Mouse (Mus musculus) midbrain, embryonic 13.5 days (tissue): Measurements from ENCODE around the gene Hyal2. TPM values are rescaled to one million over a fixed set of nuclear protein-coding genes. Genes with fewer than 3 reads are reported as not detected.

ENCODE experiments used
- ATAC-seq: fragments of 200-750 bp; cut with Nextera tagmentation; 2 replicates; pipeline ENCODE4 v1.8.0; 2017; ENCODE audit warnings: mild to moderate bottlenecking, moderate TSS enrichment, moderate library complexity
- H3K27ac ChIP-seq: fragments of 300-500 bp; sonication (generic); 2 replicates; pipeline ENCODE4 v1.5.1; 2015; ENCODE audit warnings: inconsistent platforms, mild to moderate bottlenecking, moderate library complexity
- H3K27me3 ChIP-seq: fragments of 300-500 bp; sonication (generic); 2 replicates; pipeline ENCODE4 v1.6.1; 2015; ENCODE audit warnings: mild to moderate bottlenecking, inconsistent platforms
- H3K36me3 ChIP-seq: fragments of 300-500 bp; sonication (generic); 2 replicates; pipeline ENCODE4 v1.6.1; 2015; ENCODE audit warnings: mild to moderate bottlenecking, inconsistent platforms
- H3K4me1 ChIP-seq: fragments of 300-500 bp; sonication (generic); replicated peaks from 2 replicates; pipeline ENCODE4 v1.6.1; 2015; ENCODE audit warnings: inconsistent platforms
- H3K4me2 ChIP-seq: fragments of 300-500 bp; sonication (generic); replicated peaks from 2 replicates; pipeline ENCODE4 v1.6.1; 2015; ENCODE audit warnings: moderate library complexity, mild to moderate bottlenecking, inconsistent platforms
- H3K4me3 ChIP-seq: fragments of 300-500 bp; sonication (generic); replicated peaks from 2 replicates; pipeline ENCODE4 v1.5.1; 2015; ENCODE audit warnings: mild to moderate bottlenecking, inconsistent platforms
- H3K9ac ChIP-seq: fragments of 300-500 bp; sonication (generic); replicated peaks from 2 replicates; pipeline ENCODE4 v1.6.1; 2015; ENCODE audit warnings: mild to moderate bottlenecking, inconsistent platforms
- H3K9me3 ChIP-seq: fragments of 300-500 bp; sonication (generic); 2 replicates; pipeline ENCODE4 v1.6.1; 2016; ENCODE audit warnings: mild to moderate bottlenecking, inconsistent platforms
- WGBS: fragments of 180-500 bp; shearing (Covaris S2); methylation state at CpG from one replicate; pipeline ENCODE4 v1.1.7; 2015; 5-methylcytosine and 5-hydroxymethylcytosine counted together
- polyA plus RNA-seq: library from polyadenylated mRNA; unstranded; fragments of >200 nt; fragmentation: Nextera tagmentation; extraction: Ambion mirVana; gene quantifications from 2 replicates; pipeline ENCODE4 v1.2.1, GENCODE M21; 2015

Hyal2 gene
- polyA plus RNA-seq, 1 experiment from 2014 or later = 106 TPM

- ATAC-seq = no peak
- Histone ChIP-seq H3K9ac (no peak overlapping the region), H3K9me3 (no peaks in the 10 kb centered on the region), H3K27ac (no peak overlapping the region), H3K27me3 (no peaks in the 10 kb centered on the region), H3K4me3 (no peak overlapping the region), H3K4me2 (no peak overlapping the region), H3K36me3 (peaks cover 35% of the 10 kb centered on the region), H3K4me1 (peaks cover 24% of the 10 kb centered on the region)
- WGBS = 92% methylated on average over 5 of the region's 5 CpGs
Observed at GRCm38 (mm10) chr9:107586504-107586903, 18.8 kb downstream of the Hyal2 start.

DNA sequence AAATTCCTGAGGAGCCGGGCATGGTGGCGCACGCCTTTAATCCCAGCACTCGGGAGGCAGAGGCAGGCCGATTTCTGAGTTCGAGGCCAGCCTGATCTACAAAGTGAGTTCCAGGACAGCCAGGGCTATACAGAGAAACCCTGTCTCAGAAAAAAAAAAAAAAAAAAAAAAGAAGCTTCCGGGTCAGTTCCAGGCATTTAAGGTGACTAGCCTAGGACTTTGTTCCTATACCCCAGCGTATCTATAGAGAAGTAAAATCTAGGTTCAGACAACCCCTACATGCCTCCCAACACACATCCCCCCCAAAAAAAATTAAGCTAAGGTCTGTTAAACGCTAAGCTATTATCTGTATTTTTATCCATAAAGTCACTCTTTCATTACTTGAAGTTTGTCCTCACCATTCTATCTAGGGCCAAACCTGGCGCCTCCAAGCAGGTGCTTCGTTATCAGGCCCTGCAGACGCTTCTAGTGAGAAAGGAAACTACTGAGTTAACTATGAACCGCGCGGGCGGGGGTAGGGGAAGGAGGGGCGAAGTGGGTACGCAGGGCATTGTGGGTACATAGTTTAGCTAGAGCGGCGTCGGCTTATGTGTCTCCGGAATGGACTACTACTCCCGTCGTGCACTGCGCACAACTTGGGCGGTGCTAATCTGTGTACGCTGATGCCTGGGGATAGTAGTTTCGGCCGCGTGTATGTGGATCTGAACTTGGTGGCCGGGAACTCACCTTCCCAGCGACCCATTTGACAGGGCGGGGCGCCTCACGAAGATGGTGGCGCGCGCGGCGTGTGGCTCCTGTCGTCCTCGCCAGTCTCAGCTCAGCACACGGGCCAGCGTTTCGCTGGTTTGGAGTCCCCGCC, 19.5 kb downstream of the Hyal2 start, which contains the start of gene Ifrd2:
Gene Ifrd2, plus strand, starts transcription at position 669 of the 859 bp plus-strand sequence.
- Histone ChIP-seq H3K9ac (peak within 1 kb of the TSS; percentile 65), H3K4me3 (peak within 1 kb of the TSS; percentile 78), H3K27me3 (no peaks in the 10 kb centered on the region), H3K27ac (peak within 1 kb of the TSS; percentile 30; the same call in 1 of the 2 replicates), H3K9me3 (no peaks in the 10 kb centered on the region), H3K4me1 (peaks cover 17% of the 10 kb centered on the region), H3K4me2 (peak within 1 kb of the TSS; percentile 82), H3K36me3 (peaks cover 40% of the 10 kb centered on the region)
- WGBS = 14% methylated on average over 46 of the region's 46 CpGs
- ATAC-seq = peak; percentile 99

DNA sequence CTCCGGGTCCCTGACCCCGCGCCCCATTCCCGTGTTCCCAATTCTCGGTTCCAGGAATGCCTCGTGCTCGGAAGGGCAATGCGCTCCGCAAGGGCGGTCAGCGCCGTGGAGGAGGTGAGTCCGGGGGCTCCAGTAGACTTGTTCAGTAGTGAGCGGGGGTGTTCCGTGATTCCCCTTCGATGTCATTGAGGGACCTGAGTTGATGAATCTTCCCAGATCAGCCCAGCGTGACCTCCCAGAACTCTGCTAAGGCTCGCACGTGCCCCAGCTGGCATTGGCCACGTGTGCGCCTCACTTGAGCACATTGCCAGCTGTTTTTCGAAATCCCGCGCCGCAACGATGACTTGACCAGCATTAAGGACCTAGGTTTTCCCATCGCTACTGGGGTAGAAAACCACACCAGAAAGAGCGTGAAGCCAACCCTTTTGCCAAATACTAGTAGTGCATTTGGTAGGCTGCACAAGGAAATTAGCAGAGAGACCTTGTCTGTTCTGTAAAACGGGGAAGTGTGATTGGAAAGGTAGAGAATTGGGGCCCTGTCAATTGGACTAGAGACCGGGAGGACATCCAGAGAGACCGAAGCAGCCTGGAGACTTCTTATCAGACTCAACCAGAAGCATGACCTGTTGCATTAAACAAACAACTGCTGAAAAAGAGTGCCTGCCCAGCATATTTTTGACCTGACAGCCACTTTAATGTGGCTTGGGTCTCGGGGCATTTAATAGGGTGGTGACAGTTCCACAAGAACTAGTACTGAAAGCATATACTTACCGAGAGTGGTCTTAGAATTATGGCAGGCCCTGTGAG, 20.3 kb downstream of the Hyal2 start:
- Histone ChIP-seq H3K9ac (peak overlapping the region; percentile 65), H3K4me2 (peak overlapping the region; percentile 82), H3K36me3 (peaks cover 42% of the 10 kb centered on the region), H3K27ac (peak overlapping the region; percentile 30; the same call in 1 of the 2 replicates), H3K4me3 (peak overlapping the region; percentile 78), H3K9me3 (no peaks in the 10 kb centered on the region), H3K4me1 (peaks cover 16% of the 10 kb centered on the region), H3K27me3 (no peaks in the 10 kb centered on the region)
- ATAC-seq = no peak
- 7% methylated on average over 33 of the region's 33 CpGs for WGBS

- WGBS = 92% methylated on average over 25 of the region's 25 CpGs
- no peak for ATAC-seq
Observed at GRCm38 (mm10) chr9:107590058-107590772, 22.5 kb downstream of the Hyal2 start.

GRCm38 (mm10) chr9:107590773-107591060, 23.0 kb downstream of the Hyal2 start:
- no peak overlapping the region for H3K4me2 ChIP-seq
- peaks cover 18% of the 10 kb centered on the region for H3K4me1 ChIP-seq
- no peaks in the 10 kb centered on the region for H3K27me3 ChIP-seq
- no peak overlapping the region for H3K4me3 ChIP-seq
- peaks cover 43% of the 10 kb centered on the region for H3K36me3 ChIP-seq
- H3K9ac ChIP-seq = no peak overlapping the region
- ATAC-seq = no peak
- H3K9me3 ChIP-seq = no peaks in the 10 kb centered on the region
- H3K27ac ChIP-seq = no peak overlapping the region
- WGBS = 96% methylated on average over 6 of the region's 6 CpGs

More at GRCm38 (mm10) chr9:107590058-107590772, 22.5 kb downstream of the Hyal2 start:
- H3K4me2 ChIP-seq = no peak overlapping the region
- no peaks in the 10 kb centered on the region for H3K9me3 ChIP-seq
- H3K4me1 ChIP-seq = peaks cover 18% of the 10 kb centered on the region
- H3K27me3 ChIP-seq = no peaks in the 10 kb centered on the region
- H3K9ac ChIP-seq = no peak overlapping the region
- H3K4me3 ChIP-seq = no peak overlapping the region
- H3K27ac ChIP-seq = no peak overlapping the region
- peaks cover 43% of the 10 kb centered on the region for H3K36me3 ChIP-seq

- ATAC-seq = no peak
- no peaks in the 10 kb centered on the region for H3K27me3 ChIP-seq
- H3K36me3 ChIP-seq = peaks cover 43% of the 10 kb centered on the region
- H3K9ac ChIP-seq = no peak overlapping the region
- no peak overlapping the region for H3K4me2 ChIP-seq
- no peak overlapping the region for H3K27ac ChIP-seq
- H3K4me1 ChIP-seq = peaks cover 10% of the 10 kb centered on the region
- 85% methylated on average over 11 of the region's 11 CpGs for WGBS
- no peaks in the 10 kb centered on the region for H3K9me3 ChIP-seq
- H3K4me3 ChIP-seq = no peak overlapping the region
Observed at GRCm38 (mm10) chr9:107593101-107593976, 25.6 kb downstream of the Hyal2 start.

GRCm38 (mm10) chr9:107594281-107595062, 26.7 kb downstream of the Hyal2 start:
- Histone ChIP-seq H3K4me2 (no peak overlapping the region), H3K9me3 (no peaks in the 10 kb centered on the region), H3K9ac (no peak overlapping the region), H3K4me1 (0 out of 2 replicates have a peak, but pooled peaks cover 3% of the 10 kb centered on the region), H3K27me3 (no peaks in the 10 kb centered on the region), H3K27ac (no peak overlapping the region), H3K36me3 (peaks cover 43% of the 10 kb centered on the region), H3K4me3 (no peak overlapping the region)
- no peak for ATAC-seq
- 80% methylated on average over 8 of the region's 8 CpGs for WGBS

GRCm38 (mm10) chr9:107596619-107597569, 29.1 kb downstream of the Hyal2 start:
- ATAC-seq = no peak
- H3K27ac ChIP-seq = no peak overlapping the region
- H3K4me2 ChIP-seq = no peak overlapping the region
- H3K4me1 ChIP-seq = 0 out of 2 replicates have a peak, but pooled peaks cover 3% of the 10 kb centered on the region
- no peaks in the 10 kb centered on the region for H3K27me3 ChIP-seq
- WGBS = 92% methylated on average over 11 of the region's 11 CpGs
- no peaks in the 10 kb centered on the region for H3K9me3 ChIP-seq
- no peak overlapping the region for H3K4me3 ChIP-seq
- peaks cover 23% of the 10 kb centered on the region for H3K36me3 ChIP-seq
- H3K9ac ChIP-seq = no peak overlapping the region

- Histone ChIP-seq H3K27ac (no peak overlapping the region), H3K36me3 (peaks cover 8% of the 10 kb centered on the region), H3K27me3 (no peaks in the 10 kb centered on the region), H3K4me2 (no peak overlapping the region), H3K4me3 (no peak overlapping the region), H3K9ac (no peak overlapping the region), H3K4me1 (peaks cover 7% of the 10 kb centered on the region), H3K9me3 (no peaks in the 10 kb centered on the region)
- WGBS = 78% methylated on average over 5 of the region's 5 CpGs
- no peak for ATAC-seq
Observed at GRCm38 (mm10) chr9:107598385-107598784, 30.6 kb downstream of the Hyal2 start.

DNA sequence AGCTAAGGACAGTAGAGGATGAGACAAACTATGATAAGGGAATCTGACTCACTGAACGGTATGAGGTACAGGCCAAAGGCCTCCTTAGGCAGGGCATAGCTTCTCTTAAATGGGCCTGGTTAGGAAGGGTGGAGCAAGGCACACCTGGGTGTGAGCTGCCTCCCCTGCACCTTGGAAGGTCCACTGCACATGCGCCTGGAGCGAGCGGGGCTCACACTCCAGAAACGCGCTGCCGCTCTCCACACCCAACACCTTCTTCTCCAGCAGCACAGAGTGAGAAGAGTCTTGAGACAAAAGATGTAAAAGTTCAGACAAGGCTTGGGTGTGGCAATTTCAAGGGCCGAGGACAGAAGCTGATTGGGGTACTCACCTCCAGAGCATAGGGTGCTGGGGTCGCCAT, 31.7 kb downstream of the Hyal2 start:
- Histone ChIP-seq H3K4me1 (peaks cover 11% of the 10 kb centered on the region), H3K36me3 (no peaks in the 10 kb centered on the region), H3K4me2 (no peak overlapping the region), H3K9me3 (no peaks in the 10 kb centered on the region), H3K27me3 (no peaks in the 10 kb centered on the region), H3K9ac (no peak overlapping the region), H3K4me3 (no peak overlapping the region), H3K27ac (no peak overlapping the region)
- no peak for ATAC-seq
- WGBS = 87% methylated on average over 9 of the region's 9 CpGs
